Mouse (Mus musculus) stomach, embryonic 14.5 days (tissue): ENCODE measurements around the gene Mettl17. TPM values are rescaled to one million over a fixed set of nuclear protein-coding genes. Genes with fewer than 3 reads are reported as not detected.
A peak's percentile ranks its signal among the peaks of the same experiment; 100 is the strongest.

Experiments used
- ATAC-seq: fragments of 200-750 bp; cut with Nextera tagmentation; 2 replicates; pipeline ENCODE4 v1.8.0; 2017; ENCODE audit warnings: low read depth, moderate TSS enrichment; ENCODE audit not compliant: insufficient number of reproducible peaks, insufficient read depth, low FRiP score
- H3K27ac ChIP-seq: fragments of 300-500 bp; sonication (generic); 2 replicates; pipeline ENCODE4 v1.5.1; 2014; ENCODE audit warnings: mild to moderate bottlenecking, low read length, moderate library complexity, mixed read lengths
- H3K27me3 ChIP-seq: fragments of 300-500 bp; sonication (generic); 2 replicates; pipeline ENCODE4 v1.6.1; 2014; ENCODE audit warnings: low read length, control low read depth, mixed read lengths; ENCODE audit not compliant: control insufficient read depth, insufficient read depth
- H3K36me3 ChIP-seq: fragments of 300-500 bp; sonication (generic); 2 replicates; pipeline ENCODE4 v1.6.1; 2014; ENCODE audit warnings: mild to moderate bottlenecking, control low read depth, low read length, moderate library complexity, mixed read lengths; ENCODE audit not compliant: control insufficient read depth, insufficient read depth
- H3K4me1 ChIP-seq: fragments of 300-500 bp; sonication (generic); 2 replicates; pipeline ENCODE4 v1.6.1; 2014; ENCODE audit warnings: low read length, control low read depth, mixed read lengths; ENCODE audit not compliant: control insufficient read depth, insufficient read depth
- H3K4me2 ChIP-seq: fragments of 300-500 bp; sonication (generic); replicated peaks from 2 replicates; pipeline ENCODE4 v1.6.1; 2014; ENCODE audit warnings: low read depth, low read length, control low read depth
- H3K4me3 ChIP-seq: fragments of 300-500 bp; sonication (generic); 2 replicates; pipeline ENCODE4 v1.5.1; 2014; ENCODE audit warnings: low read depth, low read length, control low read depth
- H3K9ac ChIP-seq: fragments of 300-500 bp; sonication (generic); replicated peaks from 2 replicates; pipeline ENCODE4 v1.6.1; 2014; ENCODE audit warnings: low read depth, mild to moderate bottlenecking, control low read depth, low read length, moderate library complexity, mixed read lengths
- H3K9me3 ChIP-seq: fragments of 300-500 bp; sonication (generic); 2 replicates; pipeline ENCODE4 v1.6.1; 2016; ENCODE audit warnings: low read depth, low read length, control low read depth; ENCODE audit not compliant: control insufficient read depth
- WGBS: fragments of 180-500 bp; shearing (Covaris S2); extraction: QIAGEN DNeasy Blood & Tissue Kit; methylation state at CpG from one replicate; pipeline ENCODE4 v1.1.7; 2014; 5-methylcytosine and 5-hydroxymethylcytosine counted together
- polyA plus RNA-seq: library from polyadenylated mRNA; unstranded; fragments of >200 nt; fragmentation: Nextera tagmentation; extraction: Ambion mirVana; gene quantifications from 2 replicates; pipeline ENCODE4 v1.2.1, GENCODE M21; 2014

The Mettl17 gene
- polyA plus RNA-seq, 1 experiment from 2014 or later, result 63.4 TPM

DNA sequence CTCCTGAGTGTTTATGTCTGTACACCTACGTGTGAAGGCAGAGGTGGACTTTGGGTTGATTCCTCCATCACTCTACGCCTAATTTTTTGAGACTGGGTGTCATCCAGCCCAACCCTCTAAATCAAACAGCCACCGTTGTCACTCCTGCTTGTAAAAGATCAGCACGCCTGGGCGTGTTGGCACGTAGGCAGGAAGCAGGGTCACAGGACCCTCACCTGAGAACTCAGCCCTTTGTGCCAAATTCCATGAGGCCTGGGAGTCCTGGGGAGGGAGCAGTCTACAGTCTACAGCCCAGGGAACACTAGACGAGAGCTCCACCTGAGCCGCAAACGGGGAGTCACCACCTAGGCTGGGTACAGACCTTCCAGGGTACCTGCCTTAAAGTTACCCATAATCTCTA lies 19.1 kb downstream of the Mettl17 start:
- WGBS, result 71% methylated on average over 9 of the region's 9 CpGs

DNA sequence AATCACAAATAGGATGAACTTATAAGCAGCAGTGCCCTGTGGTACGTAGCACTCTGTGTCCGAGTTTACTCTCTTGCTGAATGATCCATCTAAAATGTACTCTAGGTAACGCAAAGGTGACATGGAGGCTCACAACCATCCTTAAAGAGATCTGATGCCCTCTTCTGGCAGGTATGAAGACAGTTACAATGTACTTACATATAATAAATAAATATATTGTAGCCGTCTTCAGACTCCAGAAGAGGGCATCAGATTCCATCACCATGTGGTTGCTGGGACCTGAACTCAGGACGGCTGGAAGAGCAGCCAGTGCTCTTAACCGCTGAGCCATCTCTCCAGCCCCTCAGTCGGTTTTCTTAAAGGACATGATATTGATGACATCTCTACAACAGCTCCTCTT lies 20.1 kb downstream of the Mettl17 start:
- H3K36me3 ChIP-seq, result no peaks in the 10 kb centered on the region
- no peak for ATAC-seq
- H3K27ac ChIP-seq, result no peak overlapping the region
- no peaks in the 10 kb centered on the region for H3K9me3 ChIP-seq
- H3K27me3 ChIP-seq, result no peaks in the 10 kb centered on the region
- 62% methylated on average over 7 of the region's 7 CpGs for WGBS
- H3K4me3 ChIP-seq, result no peak overlapping the region
- no peak overlapping the region for H3K9ac ChIP-seq
- no peak overlapping the region for H3K4me2 ChIP-seq
- H3K4me1 ChIP-seq, result no peaks in the 10 kb centered on the region

More for the DNA sequence above, 19.1 kb downstream of the Mettl17 start:
- no peak overlapping the region for H3K27ac ChIP-seq
- no peaks in the 10 kb centered on the region for H3K36me3 ChIP-seq
- H3K9ac ChIP-seq, result no peak overlapping the region
- no peak overlapping the region for H3K4me3 ChIP-seq
- H3K4me2 ChIP-seq, result no peak overlapping the region
- H3K4me1 ChIP-seq, result no peaks in the 10 kb centered on the region
- no peaks in the 10 kb centered on the region for H3K9me3 ChIP-seq
- no peak for ATAC-seq
- H3K27me3 ChIP-seq, result no peaks in the 10 kb centered on the region

DNA sequence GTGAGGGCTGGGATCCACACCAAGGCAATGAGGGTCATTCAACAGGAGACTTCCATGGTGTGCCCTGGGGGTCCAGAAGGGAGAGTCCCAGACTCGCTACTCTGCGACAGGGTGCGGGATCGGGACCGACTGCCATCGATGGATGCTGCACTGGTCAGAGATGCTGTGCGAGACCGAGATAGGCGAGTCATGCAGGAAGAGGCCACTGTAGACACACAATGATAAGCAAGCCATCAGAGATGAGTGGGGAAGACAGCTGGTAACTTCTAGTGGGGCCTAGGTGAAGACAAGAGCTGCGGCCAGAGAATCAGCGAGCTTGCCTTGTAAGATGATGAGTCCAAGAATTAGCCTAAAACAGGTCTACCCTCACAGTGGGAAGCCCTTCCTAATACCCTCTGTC lies 21.5 kb downstream of the Mettl17 start:
- H3K36me3 ChIP-seq, result no peaks in the 10 kb centered on the region
- H3K27ac ChIP-seq, result no peak overlapping the region
- 92% methylated on average over 11 of the region's 11 CpGs for WGBS
- no peak overlapping the region for H3K4me3 ChIP-seq
- no peak for ATAC-seq
- H3K27me3 ChIP-seq, result no peaks in the 10 kb centered on the region
- no peak overlapping the region for H3K4me2 ChIP-seq
- H3K9me3 ChIP-seq, result no peaks in the 10 kb centered on the region
- H3K4me1 ChIP-seq, result no peaks in the 10 kb centered on the region
- no peak overlapping the region for H3K9ac ChIP-seq

DNA sequence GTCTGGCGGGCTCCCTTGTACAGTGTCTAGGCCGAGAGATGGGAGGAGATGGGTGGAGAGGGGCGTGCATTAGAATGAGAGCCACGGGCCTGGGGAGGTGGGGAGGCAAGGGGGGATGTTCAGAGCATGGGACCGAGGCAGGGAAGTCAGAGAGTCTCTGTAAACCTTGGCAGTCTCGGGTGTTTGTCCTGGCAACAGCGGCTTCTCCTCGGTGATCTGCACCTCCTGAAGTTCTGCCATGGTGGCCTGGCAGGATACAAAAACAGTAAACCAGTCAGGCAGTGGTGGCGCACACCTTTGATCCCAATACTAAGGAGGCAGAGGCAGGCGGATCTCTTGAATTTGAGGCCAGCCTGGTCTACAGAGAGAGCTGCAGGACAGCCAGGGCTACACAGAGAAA lies 26.7 kb downstream of the Mettl17 start:
- no peaks in the 10 kb centered on the region for H3K9me3 ChIP-seq
- H3K4me2 ChIP-seq, result no peak overlapping the region
- no peaks in the 10 kb centered on the region for H3K27me3 ChIP-seq
- no peak overlapping the region for H3K27ac ChIP-seq
- no peak overlapping the region for H3K4me3 ChIP-seq
- H3K4me1 ChIP-seq, result peaks cover 7% of the 10 kb centered on the region; the same call in 1 of the 2 replicates
- no peak overlapping the region for H3K9ac ChIP-seq
- H3K36me3 ChIP-seq, result no peaks in the 10 kb centered on the region
- no peak for ATAC-seq
- WGBS, result 88% methylated on average over 10 of the region's 10 CpGs

DNA sequence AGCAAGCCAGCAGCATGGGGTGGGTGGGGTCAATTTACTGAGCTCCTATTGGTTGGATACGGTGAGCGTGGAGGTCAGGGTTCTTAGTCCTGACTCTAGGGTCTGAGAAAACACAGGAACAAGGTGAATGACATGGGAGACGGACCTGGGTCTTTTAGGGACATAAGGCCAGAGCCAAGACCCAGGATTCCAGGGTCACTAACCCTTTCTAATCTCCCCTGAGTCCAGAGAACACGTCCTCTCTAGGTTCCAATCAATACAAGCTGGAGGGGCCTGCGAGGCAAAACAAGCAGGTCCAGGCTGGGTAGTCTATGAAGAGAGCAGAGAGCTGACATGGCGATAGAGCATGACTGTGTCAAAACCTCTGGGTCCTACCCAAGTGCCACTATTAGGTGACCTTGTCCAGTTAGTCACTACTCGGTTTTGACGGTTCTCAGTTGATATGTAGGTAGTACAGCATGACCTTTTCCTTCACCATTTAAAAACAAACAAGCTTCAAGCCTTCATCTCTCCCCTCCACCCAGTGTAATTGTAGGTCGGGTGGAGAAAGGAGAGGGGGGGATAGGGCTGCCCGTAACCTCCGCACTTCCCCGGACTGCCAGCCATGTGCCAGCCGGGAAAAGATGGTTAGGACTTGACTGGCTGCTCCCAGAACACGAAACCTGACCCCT lies 27.9 kb downstream of the Mettl17 start:
- H3K9me3 ChIP-seq, result no peaks in the 10 kb centered on the region
- H3K9ac ChIP-seq, result peak overlapping the region; percentile 34
- H3K27me3 ChIP-seq, result no peaks in the 10 kb centered on the region
- WGBS, result 14% methylated on average over 14 of the region's 14 CpGs
- peak overlapping the region; percentile 22; the same call in 1 of the 2 replicates for H3K27ac ChIP-seq
- H3K4me3 ChIP-seq, result peak overlapping the region; percentile 42
- peak overlapping the region; percentile 88 for H3K4me2 ChIP-seq
- no peak for ATAC-seq
- H3K36me3 ChIP-seq, result no peaks in the 10 kb centered on the region
- peaks cover 7% of the 10 kb centered on the region; the same call in 1 of the 2 replicates for H3K4me1 ChIP-seq

DNA sequence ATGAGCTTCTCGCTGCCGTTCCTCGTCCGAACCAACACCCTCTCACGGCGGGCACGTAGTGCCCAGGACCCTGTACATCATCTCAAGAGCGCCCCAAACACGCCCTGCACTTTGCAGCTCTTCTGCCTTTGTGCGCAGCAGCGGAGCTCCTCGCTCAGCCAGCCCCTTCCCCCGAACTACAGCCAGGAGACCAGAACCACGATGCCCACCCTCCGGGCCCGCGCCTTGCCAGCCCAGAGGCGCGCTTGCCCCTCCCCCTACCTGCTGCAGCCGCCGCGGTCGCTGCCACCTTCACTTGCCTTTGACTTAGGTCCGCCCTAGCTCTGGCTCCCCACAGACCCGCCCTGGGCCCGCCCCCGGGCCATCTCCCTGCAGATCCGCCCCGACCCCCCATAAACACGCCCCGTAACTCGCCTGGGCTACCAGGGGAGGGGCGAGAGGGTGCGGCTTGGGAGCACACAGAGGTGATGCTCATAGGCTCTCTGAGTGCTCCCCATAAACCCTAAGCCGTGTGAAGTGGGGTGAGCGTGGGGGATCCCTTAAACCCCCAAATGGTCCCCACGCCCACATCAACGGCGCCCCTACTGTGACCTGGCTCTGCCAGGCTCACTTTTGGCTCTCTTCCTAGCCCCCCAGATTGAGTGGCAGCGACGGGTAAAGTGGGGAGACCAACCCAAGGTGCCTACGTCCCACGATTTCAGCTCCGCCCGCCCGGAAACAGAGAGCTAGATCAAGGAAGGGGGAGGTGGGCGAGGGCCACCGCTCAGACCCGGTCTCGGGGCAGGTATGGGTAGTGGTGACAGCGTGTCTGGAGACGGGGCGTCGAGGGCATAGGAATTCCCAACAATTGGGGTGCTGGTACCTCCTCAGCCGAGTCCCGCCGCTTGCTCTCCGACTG lies 28.7 kb downstream of the Mettl17 start:
- H3K4me1 ChIP-seq, result peaks cover 7% of the 10 kb centered on the region; the same call in 1 of the 2 replicates
- no peaks in the 10 kb centered on the region for H3K36me3 ChIP-seq
- H3K4me2 ChIP-seq, result peak overlapping the region; percentile 88
- peak overlapping the region; percentile 22; the same call in 1 of the 2 replicates for H3K27ac ChIP-seq
- under 1% methylated on average over 58 of the region's 58 CpGs for WGBS
- no peaks in the 10 kb centered on the region for H3K27me3 ChIP-seq
- ATAC-seq, result peak; percentile 89
- no peaks in the 10 kb centered on the region for H3K9me3 ChIP-seq
- H3K4me3 ChIP-seq, result peak overlapping the region; percentile 42
- H3K9ac ChIP-seq, result peak overlapping the region; percentile 34

DNA sequence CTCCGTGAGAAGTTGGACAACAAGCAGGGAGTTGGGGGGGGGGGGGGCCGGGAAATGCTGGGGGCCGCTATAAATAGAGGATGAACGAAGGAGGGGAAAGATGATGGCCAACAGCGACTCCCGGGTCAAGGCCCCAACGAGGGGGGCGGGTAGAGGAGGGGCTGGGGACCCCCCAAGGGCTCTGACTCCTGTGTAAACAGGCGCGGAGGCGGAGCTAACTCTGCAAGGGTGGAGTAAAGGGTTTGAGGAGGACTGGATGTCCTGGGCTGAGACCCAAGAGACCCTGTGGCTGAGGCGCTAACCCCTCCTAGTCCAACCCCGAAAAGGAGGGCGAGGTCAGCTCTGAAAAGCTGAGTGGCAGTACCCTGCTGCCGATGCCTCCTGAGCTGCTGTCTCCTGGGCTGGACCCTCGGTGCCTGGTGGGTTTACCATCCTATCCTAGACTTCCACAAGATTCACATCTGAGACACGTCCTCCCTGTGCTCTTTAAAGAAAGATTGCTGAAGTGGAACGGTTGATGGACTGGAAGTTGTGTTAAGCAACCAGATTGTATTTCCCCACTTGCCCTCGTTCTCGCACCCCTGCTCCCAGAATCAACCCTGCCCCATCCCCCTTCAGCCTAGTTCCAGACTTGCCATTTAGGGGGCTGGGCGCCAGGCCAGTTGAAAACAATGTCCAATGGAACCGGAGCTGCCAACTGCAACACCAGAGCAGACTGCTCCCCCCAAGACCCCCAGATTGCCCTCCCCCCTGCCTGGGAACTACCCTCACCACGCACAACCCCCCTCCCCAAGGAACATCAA lies 29.5 kb downstream of the Mettl17 start, which contains the start of gene Ndrg2:
Gene Ndrg2, minus strand, starts transcription at position 199 of the 803 bp plus-strand sequence.
- Histone ChIP-seq H3K36me3 (no peaks in the 10 kb centered on the region), H3K27me3 (no peaks in the 10 kb centered on the region), H3K9ac (peak within 1 kb of the TSS; percentile 34), H3K9me3 (no peaks in the 10 kb centered on the region), H3K4me1 (peaks cover 7% of the 10 kb centered on the region; the same call in 1 of the 2 replicates), H3K4me3 (peak within 1 kb of the TSS; percentile 42), H3K4me2 (peak within 1 kb of the TSS; percentile 88), H3K27ac (peak within 1 kb of the TSS; percentile 55; the same call in 1 of the 2 replicates)
- 5% methylated on average over 22 of the region's 23 CpGs for WGBS
- ATAC-seq, result peak; percentile 68

DNA sequence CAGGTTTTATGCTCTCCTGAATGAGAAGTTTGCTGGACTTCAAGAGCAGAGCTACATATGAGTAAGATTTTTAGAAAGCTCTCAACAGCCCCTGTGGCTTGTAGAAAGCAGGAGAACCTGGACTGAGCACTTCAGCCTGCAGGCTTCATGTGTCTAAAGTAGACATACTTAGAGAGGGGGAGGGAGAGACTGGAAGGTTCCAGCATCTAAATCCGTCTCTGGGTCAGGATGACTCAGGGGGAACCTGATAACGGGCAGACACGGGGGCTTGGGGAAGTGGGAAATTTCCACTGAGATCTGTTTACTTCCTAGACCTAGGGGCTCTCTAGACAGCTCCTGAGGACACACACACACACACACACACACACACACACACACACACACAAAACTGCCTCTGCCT lies 30.4 kb downstream of the Mettl17 start:
- no peak for ATAC-seq
- Histone ChIP-seq H3K9me3 (no peaks in the 10 kb centered on the region), H3K4me2 (no peak overlapping the region), H3K36me3 (no peaks in the 10 kb centered on the region), H3K4me3 (no peak overlapping the region), H3K4me1 (peaks cover 7% of the 10 kb centered on the region; the same call in 1 of the 2 replicates), H3K27ac (peak overlapping the region; percentile 55; the same call in 1 of the 2 replicates), H3K9ac (no peak overlapping the region), H3K27me3 (no peaks in the 10 kb centered on the region)
- 26% methylated on average over 3 of the region's 3 CpGs for WGBS
